Mouse (Mus musculus) stomach, postnatal 0 days (tissue): ENCODE data around the gene Elp4.

Experiments
- CTCF ChIP-seq: IDR thresholded peaks from 2 replicates; pipeline ENCODE4 v1.5.1; 2016; ENCODE audit warnings: antibody characterized with exemption, low read depth, mild to moderate bottlenecking, moderate library complexity
- EP300 ChIP-seq: optimal IDR thresholded peaks from 2 replicates; pipeline ENCODE3; 2016; ENCODE audit warnings: antibody characterized with exemption

- TF ChIP-seq CTCF, result no peak
- no peak for TF ChIP-seq EP300
Measured at GRCm38 (mm10) chr2:105668271-105669270, 235.8 kb downstream of the Elp4 start, which contains the start of gene Pax6.
